Mouse (Mus musculus) C2C12 (cell line): Measurements from ENCODE around the gene Lmx1b. TPM values are rescaled to one million over a fixed set of nuclear protein-coding genes. Genes with fewer than 3 reads are reported as not detected.

Source experiments
- H3K27me3 ChIP-seq: one replicate; pipeline ENCODE4 v1.6.1; 2011; ENCODE audit not compliant: control insufficient read depth, insufficient read depth, insufficient read length
- H3K36me3 ChIP-seq: one replicate; pipeline ENCODE4 v1.6.1; 2011; ENCODE audit not compliant: control insufficient read depth, insufficient read depth
- H3K4me3 ChIP-seq: one replicate; pipeline ENCODE4 v1.5.1; 2011; ENCODE audit warnings: mild to moderate bottlenecking, control low read depth; ENCODE audit not compliant: poor library complexity, insufficient read depth, severe bottlenecking
- H3K79me2 ChIP-seq: one replicate; pipeline ENCODE4 v1.6.1; 2011; ENCODE audit not compliant: control insufficient read depth, insufficient read depth
- H3K79me3 ChIP-seq: one replicate; pipeline ENCODE4 v1.6.1; 2011; ENCODE audit warnings: low read depth, control low read depth
- H3ac ChIP-seq: one replicate; pipeline ENCODE3; 2011; ENCODE audit warnings: low read depth; ENCODE audit not compliant: control insufficient read depth, insufficient read length
- CEBPB ChIP-seq: IDR thresholded peaks from one replicate; pipeline ENCODE4 v1.6.1; 2011; ENCODE audit warnings: low read depth, mild to moderate bottlenecking, control low read depth, moderate library complexity
- CTCF ChIP-seq: IDR thresholded peaks from one replicate; pipeline ENCODE4 v1.5.1; 2011; ENCODE audit not compliant: control insufficient read depth, insufficient read depth, insufficient read length
- FOSL1 ChIP-seq: IDR thresholded peaks from one replicate; pipeline ENCODE4 v1.8.0; 2011; ENCODE audit warnings: mild to moderate bottlenecking, low read length; ENCODE audit not compliant: poor library complexity, insufficient read depth, severe bottlenecking
- MAX ChIP-seq: IDR thresholded peaks from one replicate; pipeline ENCODE4 v1.6.1; 2011; ENCODE audit warnings: mild to moderate bottlenecking, control low read depth
- MYOD1 ChIP-seq: IDR thresholded peaks from one replicate; pipeline ENCODE4 v1.6.1; 2011; ENCODE audit warnings: low read depth; ENCODE audit not compliant: control insufficient read depth, insufficient read length
- MYOG ChIP-seq: IDR thresholded peaks from one replicate; pipeline ENCODE4 v1.6.1; 2011; ENCODE audit not compliant: control insufficient read depth, insufficient read length; ENCODE audit errors: extremely low read depth
- USF1 ChIP-seq: IDR thresholded peaks from one replicate; pipeline ENCODE4 v1.6.1; 2011; ENCODE audit warnings: low read depth, mild to moderate bottlenecking, control low read depth, moderate library complexity
- polyA plus RNA-seq: library from polyadenylated mRNA; unstranded; fragments of >200 nt; fragmentation: generic; extraction: Trizol; gene quantifications from one replicate; pipeline ENCODE4 v1.2.1, GENCODE M21; 2012; ENCODE audit warnings: missing spikeins

Lmx1b gene
- polyA plus RNA-seq, 1 experiment: not detected

DNA sequence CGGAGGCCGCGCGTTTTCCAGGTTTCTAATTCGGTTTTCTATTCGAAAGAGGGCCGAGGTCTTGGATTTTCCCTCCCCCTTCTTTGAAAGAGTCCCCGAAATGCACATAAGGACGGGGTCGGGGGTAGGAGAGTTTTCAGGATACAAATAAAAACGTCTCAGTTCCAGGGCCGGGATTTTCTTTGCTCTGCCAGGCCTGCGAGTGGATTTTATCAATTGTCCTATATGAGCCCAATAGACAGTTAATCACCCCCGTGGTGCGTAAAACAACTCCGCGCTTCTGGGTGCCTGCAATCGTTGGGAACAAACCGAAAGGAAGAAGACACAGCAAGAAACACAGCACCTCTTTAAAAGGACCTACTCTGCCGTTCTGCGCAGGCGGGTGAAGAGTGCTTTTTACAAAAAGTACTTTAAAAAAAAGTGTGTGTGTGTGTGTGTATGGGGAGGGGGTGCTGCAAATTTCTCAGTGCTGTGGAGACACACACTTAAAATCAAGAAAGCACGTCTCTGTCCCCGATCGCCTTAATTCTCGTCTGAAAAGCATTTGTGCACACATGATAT is 3.6 kb downstream of the Lmx1b start:
- H3ac ChIP-seq: no peak overlapping the region
- H3K79me2 ChIP-seq: no peaks in the 10 kb centered on the region
- TF ChIP-seq MYOG (no peak), CEBPB (no peak), MYOD1 (no peak), MAX (no peak), USF1 (no peak), CTCF (no peak), FOSL1 (no peak)
- H3K79me3 ChIP-seq: no peaks in the 10 kb centered on the region
- H3K27me3 ChIP-seq: peaks cover 100% of the 10 kb centered on the region
- H3K36me3 ChIP-seq: no peaks in the 10 kb centered on the region
- H3K4me3 ChIP-seq: no peak overlapping the region

GRCm38 (mm10) chr2:33636117-33636521 is 4.2 kb downstream of the Lmx1b start:
- peaks cover 100% of the 10 kb centered on the region for H3K27me3 ChIP-seq
- H3ac ChIP-seq: no peak overlapping the region
- H3K36me3 ChIP-seq: no peaks in the 10 kb centered on the region
- H3K79me2 ChIP-seq: no peaks in the 10 kb centered on the region
- H3K79me3 ChIP-seq: no peaks in the 10 kb centered on the region
- TF ChIP-seq CTCF (no peak), USF1 (no peak), MYOG (no peak), MAX (no peak), FOSL1 (no peak), MYOD1 (no peak), CEBPB (no peak)
- no peak overlapping the region for H3K4me3 ChIP-seq

- no peak overlapping the region for H3ac ChIP-seq
- no peak overlapping the region for H3K4me3 ChIP-seq
- no peaks in the 10 kb centered on the region for H3K79me2 ChIP-seq
- H3K36me3 ChIP-seq: no peaks in the 10 kb centered on the region
- peaks cover 100% of the 10 kb centered on the region for H3K27me3 ChIP-seq
- H3K79me3 ChIP-seq: no peaks in the 10 kb centered on the region
- TF ChIP-seq MYOD1 (no peak), MAX (no peak), USF1 (no peak), CEBPB (no peak), CTCF (no peak), MYOG (no peak), FOSL1 (no peak)
These were observed 4.8 kb downstream of the Lmx1b start for GRCm38 (mm10) chr2:33635323-33636116.

DNA sequence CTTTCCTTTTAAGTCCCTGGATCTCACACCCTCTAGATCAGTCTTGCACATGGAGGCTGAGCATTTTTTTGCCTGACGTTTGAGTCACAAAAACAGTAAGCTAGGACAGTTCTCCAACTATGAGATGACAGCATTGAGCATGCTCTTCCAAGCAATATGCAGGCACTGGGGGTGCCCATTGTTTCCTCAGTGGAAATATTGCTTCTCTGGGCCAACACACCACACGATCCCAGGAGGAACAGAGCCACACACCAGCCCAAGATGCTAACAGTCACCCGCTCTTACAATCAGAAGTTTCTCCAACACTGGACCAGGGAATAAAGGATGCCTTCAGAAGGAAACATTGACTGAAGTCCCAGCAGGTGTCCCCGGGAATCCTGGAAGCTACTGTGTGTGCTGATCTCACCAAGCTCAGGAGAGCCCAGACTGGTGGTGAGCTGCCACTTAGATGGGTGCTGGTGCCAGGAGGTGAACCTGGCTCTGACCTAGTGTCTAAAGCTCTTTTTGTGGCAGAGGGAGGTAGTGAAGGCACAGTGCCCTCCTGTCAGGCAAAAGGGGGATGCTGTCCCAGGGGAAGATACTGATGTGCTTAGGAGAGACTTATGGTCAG is 5.7 kb downstream of the Lmx1b start:
- no peak overlapping the region for H3ac ChIP-seq
- TF ChIP-seq CTCF: no peak
- no peak for TF ChIP-seq CEBPB
- no peak for TF ChIP-seq MYOG
- no peaks in the 10 kb centered on the region for H3K36me3 ChIP-seq
- peaks cover 100% of the 10 kb centered on the region for H3K27me3 ChIP-seq
- H3K4me3 ChIP-seq: no peak overlapping the region
- no peaks in the 10 kb centered on the region for H3K79me2 ChIP-seq
- no peaks in the 10 kb centered on the region for H3K79me3 ChIP-seq

DNA sequence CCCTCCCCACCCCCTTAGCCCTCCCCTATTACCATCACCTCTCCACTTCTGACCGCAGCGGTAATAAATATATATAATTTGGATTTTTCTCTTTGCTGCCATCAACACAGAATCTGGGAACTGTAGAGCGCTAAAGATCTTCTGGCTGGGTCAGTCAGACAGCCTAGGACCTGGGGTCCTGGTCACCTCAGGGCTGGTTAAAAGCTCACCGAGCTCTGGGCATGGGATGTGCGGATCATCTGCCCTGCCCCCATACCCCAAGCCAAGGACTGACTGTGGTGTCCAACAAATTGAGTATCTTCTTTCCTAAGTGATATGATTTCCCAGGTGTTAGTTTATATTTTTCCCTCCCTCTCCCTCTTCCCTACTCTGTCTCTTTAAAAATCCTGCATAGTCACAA is 6.4 kb downstream of the Lmx1b start:
- Histone ChIP-seq H3K27me3 (peaks cover 100% of the 10 kb centered on the region), H3K79me3 (no peaks in the 10 kb centered on the region), H3K79me2 (no peaks in the 10 kb centered on the region), H3ac (no peak overlapping the region), H3K36me3 (no peaks in the 10 kb centered on the region), H3K4me3 (no peak overlapping the region)
- TF ChIP-seq MAX: no peak
- no peak for TF ChIP-seq CTCF
- no peak for TF ChIP-seq FOSL1
- no peak for TF ChIP-seq MYOG
- TF ChIP-seq USF1: no peak
- TF ChIP-seq MYOD1: no peak
- no peak for TF ChIP-seq CEBPB
